Mouse (Mus musculus): ENCODE data around the gene Afap1. TPM values are rescaled to one million over a fixed set of nuclear protein-coding genes. Genes with fewer than 3 reads are reported as not detected.

The Afap1 gene
- polyA plus RNA-seq, 1 experiment from 2014 or later = 58.2 TPM

GRCm38 (mm10) chr5:35963635-35964034 is 70.5 kb downstream of the Afap1 start:
- 74% methylated on average over 9 of the region's 9 CpGs for WGBS

GRCm38 (mm10) chr5:35965036-35965435 is 71.9 kb downstream of the Afap1 start:
- ATAC-seq (ENCODE audit: low FRiP score) (no peak), DNase-seq (ENCODE audit: low spot score) (no peak)
- WGBS = 44% methylated on average over 5 of the region's 5 CpGs
- no peak overlapping the region for H3K4me2 ChIP-seq (replicated peaks; ENCODE audit: low read depth, low read length)
- H3K9ac ChIP-seq (ENCODE audit: low read depth, low read length) = no peak overlapping the region
- H3K27me3 ChIP-seq (ENCODE audit: control insufficient read depth, insufficient read depth, low read length) = no peaks in the 10 kb centered on the region
- peaks cover 11% of the 10 kb centered on the region for H3K36me3 ChIP-seq (ENCODE audit: control insufficient read depth, insufficient read depth, low read length)
- no peak overlapping the region for H3K27ac ChIP-seq (ENCODE audit: low read depth, low read length)
- no peaks in the 10 kb centered on the region for H3K9me3 ChIP-seq (ENCODE audit: control insufficient read depth, low read length)
- no peak overlapping the region for H3K4me3 ChIP-seq (ENCODE audit: low read depth, low read length)
- H3K4me1 ChIP-seq (replicated peaks; ENCODE audit: control insufficient read depth, insufficient read depth, low read length) = peaks cover 2% of the 10 kb centered on the region; the same call in 1 of the 2 replicates

More at GRCm38 (mm10) chr5:35963635-35964034, 70.5 kb downstream of the Afap1 start:
- Histone ChIP-seq H3K27ac (ENCODE audit: low read depth, low read length) (no peak overlapping the region), H3K4me3 (ENCODE audit: low read depth, low read length) (no peak overlapping the region), H3K36me3 (ENCODE audit: control insufficient read depth, insufficient read depth, low read length) (peaks cover 11% of the 10 kb centered on the region), H3K27me3 (ENCODE audit: control insufficient read depth, insufficient read depth, low read length) (no peaks in the 10 kb centered on the region), H3K9me3 (ENCODE audit: control insufficient read depth, low read length) (no peaks in the 10 kb centered on the region), H3K4me2 (replicated peaks; ENCODE audit: low read depth, low read length) (no peak overlapping the region), H3K9ac (ENCODE audit: low read depth, low read length) (no peak overlapping the region), H3K4me1 (replicated peaks; ENCODE audit: control insufficient read depth, insufficient read depth, low read length) (no peaks in the 10 kb centered on the region)
- no peak for ATAC-seq (ENCODE audit: low FRiP score)
- DNase-seq (ENCODE audit: low spot score) = no peak

- Histone ChIP-seq H3K27me3 (ENCODE audit: control insufficient read depth, insufficient read depth, low read length) (no peaks in the 10 kb centered on the region), H3K36me3 (ENCODE audit: control insufficient read depth, insufficient read depth, low read length) (peaks cover 5% of the 10 kb centered on the region), H3K4me2 (replicated peaks; ENCODE audit: low read depth, low read length) (no peak overlapping the region), H3K4me1 (replicated peaks; ENCODE audit: control insufficient read depth, insufficient read depth, low read length) (peaks cover 10% of the 10 kb centered on the region), H3K27ac (ENCODE audit: low read depth, low read length) (0 out of 2 replicates have a peak overlapping the region, but pooled peaks have one; percentile 18), H3K9me3 (ENCODE audit: control insufficient read depth, low read length) (no peaks in the 10 kb centered on the region), H3K9ac (ENCODE audit: low read depth, low read length) (no peak overlapping the region), H3K4me3 (ENCODE audit: low read depth, low read length) (no peak overlapping the region)
- ATAC-seq (ENCODE audit: low FRiP score) (no peak), DNase-seq (ENCODE audit: low spot score) (no peak)
- WGBS = 82% methylated on average over 3 of the region's 3 CpGs
Measured at GRCm38 (mm10) chr5:35969857-35970256, 76.7 kb downstream of the Afap1 start.

- Histone ChIP-seq H3K27ac (ENCODE audit: low read depth, low read length) (peak overlapping the region; percentile 71; the same call in 1 of the 2 replicates), H3K9me3 (ENCODE audit: control insufficient read depth, low read length) (no peaks in the 10 kb centered on the region), H3K9ac (ENCODE audit: low read depth, low read length) (no peak overlapping the region), H3K4me2 (replicated peaks; ENCODE audit: low read depth, low read length) (no peak overlapping the region), H3K4me1 (replicated peaks; ENCODE audit: control insufficient read depth, insufficient read depth, low read length) (peaks cover 10% of the 10 kb centered on the region), H3K36me3 (ENCODE audit: control insufficient read depth, insufficient read depth, low read length) (peaks cover 4% of the 10 kb centered on the region), H3K4me3 (ENCODE audit: low read depth, low read length) (no peak overlapping the region), H3K27me3 (ENCODE audit: control insufficient read depth, insufficient read depth, low read length) (no peaks in the 10 kb centered on the region)
- WGBS = 40% methylated on average over 12 of the region's 12 CpGs
- ATAC-seq (ENCODE audit: low FRiP score) (peak; percentile 78), DNase-seq (ENCODE audit: low spot score) (peak; percentile 53)
Measured at GRCm38 (mm10) chr5:35970380-35971105, 77.4 kb downstream of the Afap1 start.

DNA sequence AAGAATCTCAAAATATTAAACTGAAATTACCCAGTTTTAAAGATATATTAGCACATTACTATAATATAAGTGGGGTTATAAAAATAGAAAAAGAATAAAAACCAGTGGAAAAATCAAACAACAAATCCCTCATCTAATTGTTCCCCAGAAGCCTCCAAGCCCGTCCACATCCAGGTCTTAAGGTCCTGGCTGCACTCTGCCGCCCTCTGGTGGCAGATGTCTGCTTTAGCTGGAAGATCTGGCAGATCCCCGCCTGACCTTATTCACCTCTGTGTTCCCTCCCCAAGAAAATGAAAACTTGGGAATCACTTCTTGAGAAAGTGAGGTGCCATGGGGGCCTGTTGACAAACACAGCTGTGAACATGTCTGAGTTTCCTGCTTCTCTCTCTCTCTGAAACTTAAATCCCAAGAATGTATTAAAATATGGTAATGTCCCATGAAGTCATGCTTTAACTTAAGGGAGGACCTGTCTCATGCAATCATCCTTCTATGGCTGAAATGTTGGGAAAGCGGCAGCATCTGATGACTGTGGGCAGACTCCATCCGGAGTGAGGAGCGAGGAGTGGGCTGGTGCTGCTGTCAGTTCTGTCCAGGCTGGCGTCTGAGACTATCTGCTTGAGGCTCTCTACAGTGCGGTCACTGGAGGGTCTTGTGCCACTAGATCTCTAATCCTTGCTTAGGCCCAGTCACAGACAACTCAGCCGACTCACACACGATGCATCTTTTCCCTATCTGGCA is 78.9 kb downstream of the Afap1 start:
- H3K4me1 ChIP-seq (replicated peaks; ENCODE audit: control insufficient read depth, insufficient read depth, low read length) = peaks cover 10% of the 10 kb centered on the region
- no peak overlapping the region for H3K4me2 ChIP-seq (replicated peaks; ENCODE audit: low read depth, low read length)
- H3K27me3 ChIP-seq (ENCODE audit: control insufficient read depth, insufficient read depth, low read length) = no peaks in the 10 kb centered on the region
- DNase-seq (ENCODE audit: low spot score) (peak; percentile 88), ATAC-seq (ENCODE audit: low FRiP score) (no peak)
- H3K9ac ChIP-seq (ENCODE audit: low read depth, low read length) = no peak overlapping the region
- peaks cover 4% of the 10 kb centered on the region; the same call in 1 of the 2 replicates for H3K36me3 ChIP-seq (ENCODE audit: control insufficient read depth, insufficient read depth, low read length)
- H3K4me3 ChIP-seq (ENCODE audit: low read depth, low read length) = no peak overlapping the region
- H3K27ac ChIP-seq (ENCODE audit: low read depth, low read length) = no peak overlapping the region
- WGBS = 62% methylated on average over 10 of the region's 10 CpGs
- no peaks in the 10 kb centered on the region for H3K9me3 ChIP-seq (ENCODE audit: control insufficient read depth, low read length)

DNA sequence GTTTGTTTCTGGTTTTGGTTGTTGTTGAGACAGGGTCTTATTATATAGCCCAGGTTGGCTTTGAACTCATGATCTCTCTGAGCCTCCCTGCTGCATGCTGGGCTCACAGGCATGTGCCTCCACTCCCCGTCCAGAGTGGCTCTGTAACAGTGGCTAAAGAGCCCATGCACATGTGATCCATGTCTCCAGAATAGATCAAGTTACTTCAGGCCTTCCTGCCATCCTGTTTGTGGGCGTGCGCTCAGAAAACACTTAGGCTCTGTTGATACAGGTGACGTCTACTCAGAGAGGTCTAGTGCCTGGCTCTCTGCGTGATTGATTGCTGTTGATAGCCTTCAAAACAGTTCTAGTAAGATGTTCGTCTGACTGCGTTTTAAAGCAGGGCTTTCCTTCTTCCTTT is 79.6 kb downstream of the Afap1 start:
- peaks cover 4% of the 10 kb centered on the region; the same call in 1 of the 2 replicates for H3K36me3 ChIP-seq (ENCODE audit: control insufficient read depth, insufficient read depth, low read length)
- DNase-seq (ENCODE audit: low spot score) = no peak

DNA sequence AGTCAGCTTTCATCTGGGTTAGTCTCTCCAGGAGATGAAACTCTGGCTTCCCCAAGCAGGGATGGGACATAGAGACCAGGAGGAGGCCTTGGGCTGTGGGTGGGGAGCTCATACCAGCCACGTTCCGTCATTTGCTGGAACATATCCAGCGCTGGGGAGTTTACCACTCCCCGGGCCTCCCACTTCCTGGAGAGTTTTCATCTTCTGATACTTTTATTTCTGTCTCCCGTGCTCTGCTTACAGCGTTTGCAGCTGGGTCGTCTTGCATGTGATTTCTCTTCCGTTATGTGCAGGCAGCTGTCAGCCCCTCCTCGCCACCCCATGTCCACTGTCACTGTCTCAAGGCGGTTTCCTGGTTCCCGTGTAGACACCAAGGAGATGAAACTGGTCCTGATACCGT is 80.7 kb downstream of the Afap1 start:
- 91% methylated on average over 12 of the region's 12 CpGs for WGBS
- H3K9ac ChIP-seq (ENCODE audit: low read depth, low read length) = no peak overlapping the region
- no peak overlapping the region for H3K4me2 ChIP-seq (replicated peaks; ENCODE audit: low read depth, low read length)
- no peak overlapping the region for H3K4me3 ChIP-seq (ENCODE audit: low read depth, low read length)
- no peak overlapping the region for H3K27ac ChIP-seq (ENCODE audit: low read depth, low read length)
- H3K27me3 ChIP-seq (ENCODE audit: control insufficient read depth, insufficient read depth, low read length) = no peaks in the 10 kb centered on the region
- ATAC-seq (ENCODE audit: low FRiP score) (no peak), DNase-seq (ENCODE audit: low spot score) (no peak)
- H3K4me1 ChIP-seq (replicated peaks; ENCODE audit: control insufficient read depth, insufficient read depth, low read length) = peaks cover 10% of the 10 kb centered on the region
- no peaks in the 10 kb centered on the region for H3K9me3 ChIP-seq (ENCODE audit: control insufficient read depth, low read length)
- H3K36me3 ChIP-seq (ENCODE audit: control insufficient read depth, insufficient read depth, low read length) = no peaks in the 10 kb centered on the region

More for the DNA sequence above, 79.6 kb downstream of the Afap1 start:
- Histone ChIP-seq H3K9me3 (ENCODE audit: control insufficient read depth, low read length) (no peaks in the 10 kb centered on the region), H3K4me2 (replicated peaks; ENCODE audit: low read depth, low read length) (no peak overlapping the region), H3K4me3 (ENCODE audit: low read depth, low read length) (no peak overlapping the region), H3K27ac (ENCODE audit: low read depth, low read length) (no peak overlapping the region), H3K4me1 (replicated peaks; ENCODE audit: control insufficient read depth, insufficient read depth, low read length) (peaks cover 10% of the 10 kb centered on the region), H3K27me3 (ENCODE audit: control insufficient read depth, insufficient read depth, low read length) (no peaks in the 10 kb centered on the region), H3K9ac (ENCODE audit: low read depth, low read length) (no peak overlapping the region)
- ATAC-seq (ENCODE audit: low FRiP score) = no peak
- 72% methylated on average over 7 of the region's 7 CpGs for WGBS

- 91% methylated on average over 15 of the region's 15 CpGs for WGBS
- no peaks in the 10 kb centered on the region for H3K27me3 ChIP-seq (ENCODE audit: control insufficient read depth, insufficient read depth, low read length)
- H3K4me3 ChIP-seq (ENCODE audit: low read depth, low read length) = no peak overlapping the region
- no peak overlapping the region for H3K4me2 ChIP-seq (replicated peaks; ENCODE audit: low read depth, low read length)
- H3K36me3 ChIP-seq (ENCODE audit: control insufficient read depth, insufficient read depth, low read length) = no peaks in the 10 kb centered on the region
- no peak for DNase-seq (ENCODE audit: low spot score)
- no peak overlapping the region for H3K9ac ChIP-seq (ENCODE audit: low read depth, low read length)
- H3K9me3 ChIP-seq (ENCODE audit: control insufficient read depth, low read length) = no peaks in the 10 kb centered on the region
- H3K27ac ChIP-seq (ENCODE audit: low read depth, low read length) = no peak overlapping the region
- ATAC-seq (ENCODE audit: low FRiP score) = no peak
- H3K4me1 ChIP-seq (replicated peaks; ENCODE audit: control insufficient read depth, insufficient read depth, low read length) = peaks cover 10% of the 10 kb centered on the region
Measured at GRCm38 (mm10) chr5:35974265-35974664, 81.1 kb downstream of the Afap1 start.
